Mouse (Mus musculus): ENCODE results near the gene Ccr5. TPM values are rescaled to one million over a fixed set of nuclear protein-coding genes. Genes with fewer than 3 reads are reported as not detected.

Gene Ccr5
- polyA plus RNA-seq, 1 experiment from 2014 or later, result 1.3 TPM

DNA sequence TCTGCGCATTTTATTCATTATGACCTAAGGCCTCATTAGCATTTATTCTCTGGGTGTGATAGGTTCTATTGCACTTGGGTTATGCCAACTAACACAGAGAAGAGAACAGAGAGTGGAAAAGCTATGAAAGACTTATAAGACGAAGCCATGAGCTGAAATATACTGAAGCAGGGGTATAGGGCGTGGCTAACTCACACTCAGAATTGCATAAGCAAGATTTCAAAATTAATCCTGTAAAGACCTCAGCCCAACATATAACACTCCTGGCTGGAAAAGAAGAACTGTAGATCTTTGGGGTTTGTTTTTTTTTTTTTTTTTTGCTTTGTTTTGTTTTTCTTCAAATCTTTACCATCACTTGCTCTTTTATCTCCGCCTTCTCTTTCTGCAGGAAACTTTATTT is 19.6 kb upstream of the Ccr5 start, which contains the start of gene Ccr2:
Gene Ccr2, plus strand, starts transcription at position 228 of the 400 bp plus-strand sequence.
- ATAC-seq (no peak), DNase-seq (ENCODE audit: low spot score) (no peak)
- no peaks in the 10 kb centered on the region for H3K9me3 ChIP-seq (ENCODE audit: low read length)
- no peaks in the 10 kb centered on the region for H3K36me3 ChIP-seq (ENCODE audit: insufficient read depth, low read length)
- no peaks in the 10 kb centered on the region for H3K27me3 ChIP-seq (replicated peaks; ENCODE audit: insufficient read depth, low read length)
- no peaks in the 10 kb centered on the region for H3K4me1 ChIP-seq (ENCODE audit: insufficient read depth, low read depth, low read length)
- 77% methylated on average over 4 of the region's 4 CpGs for WGBS
- no peak within 1 kb of the TSS for H3K27ac ChIP-seq (ENCODE audit: low read length)
- H3K9ac ChIP-seq (replicated peaks; ENCODE audit: low read depth), result no peak within 1 kb of the TSS
- no peak within 1 kb of the TSS for H3K4me2 ChIP-seq (replicated peaks; ENCODE audit: low read depth, low read length)
- no peak within 1 kb of the TSS for H3K4me3 ChIP-seq (ENCODE audit: low read depth, low read length)
- TF ChIP-seq CTCF (IDR thresholded peaks at IDR 0.05) (no peak), EP300 (IDR thresholded peaks at IDR 0.05) (no peak)

DNA sequence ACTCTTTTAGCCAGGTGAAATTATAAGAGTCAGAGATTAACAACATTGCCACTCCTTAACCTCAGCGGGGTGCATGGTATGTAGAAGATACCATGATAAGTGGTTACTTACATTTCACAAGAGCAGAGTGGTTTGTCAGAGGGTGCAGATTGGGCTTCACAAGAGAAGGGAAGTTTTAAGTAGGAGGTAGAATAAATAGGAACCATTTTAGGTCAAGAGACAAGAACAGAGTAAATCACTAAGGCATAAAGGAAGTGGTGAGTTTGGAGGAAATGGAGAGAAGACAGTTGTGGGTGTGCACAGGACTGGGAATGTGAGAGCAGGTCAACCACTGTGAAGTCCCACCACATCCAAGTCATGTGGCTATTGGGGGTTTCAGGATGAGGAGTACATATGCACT is 18.1 kb upstream of the Ccr5 start:
- DNase-seq (ENCODE audit: low spot score) (no peak), ATAC-seq (no peak)
- H3K9me3 ChIP-seq (ENCODE audit: low read length), result no peaks in the 10 kb centered on the region
- H3K9ac ChIP-seq (replicated peaks; ENCODE audit: low read depth), result no peak overlapping the region
- H3K27me3 ChIP-seq (replicated peaks; ENCODE audit: insufficient read depth, low read length), result no peaks in the 10 kb centered on the region
- H3K36me3 ChIP-seq (ENCODE audit: insufficient read depth, low read length), result no peaks in the 10 kb centered on the region
- no peaks in the 10 kb centered on the region for H3K4me1 ChIP-seq (ENCODE audit: insufficient read depth, low read depth, low read length)
- TF ChIP-seq CTCF (IDR thresholded peaks at IDR 0.05) (no peak), EP300 (IDR thresholded peaks at IDR 0.05) (no peak)
- H3K27ac ChIP-seq (ENCODE audit: low read length), result no peak overlapping the region
- no peak overlapping the region for H3K4me3 ChIP-seq (ENCODE audit: low read depth, low read length)
- WGBS, result 21% methylated on average over 1 of the region's 1 CpGs
- no peak overlapping the region for H3K4me2 ChIP-seq (replicated peaks; ENCODE audit: low read depth, low read length)

DNA sequence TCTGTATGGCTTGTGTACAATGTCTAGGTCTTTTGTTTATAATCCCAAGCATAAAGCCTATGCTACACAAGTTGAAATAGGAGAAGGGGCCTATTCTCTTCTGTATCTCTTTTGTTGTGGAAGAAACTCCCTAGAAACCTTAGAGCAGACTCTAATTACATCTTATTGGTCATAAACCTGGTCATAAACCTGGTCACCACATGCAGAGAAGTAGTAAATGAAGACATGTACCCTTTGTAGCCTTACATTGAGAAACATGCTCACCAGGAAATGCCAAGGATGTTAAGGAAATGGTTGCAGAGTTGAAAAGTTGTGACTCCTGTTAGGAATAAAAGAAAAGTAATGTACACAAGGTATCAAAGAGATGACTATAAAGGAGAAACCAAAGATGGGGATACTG is 16.1 kb upstream of the Ccr5 start:
- Histone ChIP-seq H3K4me2 (replicated peaks; ENCODE audit: low read depth, low read length) (no peak overlapping the region), H3K27ac (ENCODE audit: low read length) (no peak overlapping the region), H3K36me3 (ENCODE audit: insufficient read depth, low read length) (no peaks in the 10 kb centered on the region), H3K27me3 (replicated peaks; ENCODE audit: insufficient read depth, low read length) (no peaks in the 10 kb centered on the region), H3K9me3 (ENCODE audit: low read length) (no peaks in the 10 kb centered on the region), H3K4me1 (ENCODE audit: insufficient read depth, low read depth, low read length) (no peaks in the 10 kb centered on the region), H3K9ac (replicated peaks; ENCODE audit: low read depth) (no peak overlapping the region), H3K4me3 (ENCODE audit: low read depth, low read length) (no peak overlapping the region)
- TF ChIP-seq CTCF (IDR thresholded peaks at IDR 0.05), result no peak
- TF ChIP-seq EP300 (IDR thresholded peaks at IDR 0.05), result no peak
- ATAC-seq (no peak), DNase-seq (ENCODE audit: low spot score) (no peak)

DNA sequence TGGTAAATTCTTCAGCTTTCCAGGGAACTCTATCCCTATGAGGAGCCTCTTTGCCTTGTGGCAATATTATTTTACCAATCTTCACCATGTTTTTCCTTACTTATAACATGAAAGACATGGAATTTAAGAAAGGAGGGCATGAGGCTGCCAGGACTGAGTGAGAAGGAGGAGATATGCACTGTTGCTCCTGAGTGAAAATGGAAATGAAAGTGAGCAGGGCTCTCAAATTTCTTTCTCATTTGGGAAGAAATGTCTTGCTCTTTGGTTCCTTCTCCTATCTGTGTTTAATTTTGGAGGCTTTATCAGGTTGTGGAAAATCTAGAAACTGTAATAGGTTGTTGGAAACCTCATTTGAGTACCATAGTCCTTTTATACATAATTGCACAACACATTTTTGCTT is 14.1 kb upstream of the Ccr5 start:
- Histone ChIP-seq H3K4me1 (ENCODE audit: insufficient read depth, low read depth, low read length) (no peaks in the 10 kb centered on the region), H3K4me3 (ENCODE audit: low read depth, low read length) (no peak overlapping the region), H3K36me3 (ENCODE audit: insufficient read depth, low read length) (no peaks in the 10 kb centered on the region), H3K27ac (ENCODE audit: low read length) (no peak overlapping the region), H3K27me3 (replicated peaks; ENCODE audit: insufficient read depth, low read length) (no peaks in the 10 kb centered on the region), H3K9me3 (ENCODE audit: low read length) (no peaks in the 10 kb centered on the region), H3K9ac (replicated peaks; ENCODE audit: low read depth) (no peak overlapping the region), H3K4me2 (replicated peaks; ENCODE audit: low read depth, low read length) (no peak overlapping the region)
- ATAC-seq, result no peak
- no peak for TF ChIP-seq EP300 (IDR thresholded peaks at IDR 0.05)
- no peak for TF ChIP-seq CTCF (IDR thresholded peaks at IDR 0.05)
- no peak for DNase-seq (ENCODE audit: low spot score)

DNA sequence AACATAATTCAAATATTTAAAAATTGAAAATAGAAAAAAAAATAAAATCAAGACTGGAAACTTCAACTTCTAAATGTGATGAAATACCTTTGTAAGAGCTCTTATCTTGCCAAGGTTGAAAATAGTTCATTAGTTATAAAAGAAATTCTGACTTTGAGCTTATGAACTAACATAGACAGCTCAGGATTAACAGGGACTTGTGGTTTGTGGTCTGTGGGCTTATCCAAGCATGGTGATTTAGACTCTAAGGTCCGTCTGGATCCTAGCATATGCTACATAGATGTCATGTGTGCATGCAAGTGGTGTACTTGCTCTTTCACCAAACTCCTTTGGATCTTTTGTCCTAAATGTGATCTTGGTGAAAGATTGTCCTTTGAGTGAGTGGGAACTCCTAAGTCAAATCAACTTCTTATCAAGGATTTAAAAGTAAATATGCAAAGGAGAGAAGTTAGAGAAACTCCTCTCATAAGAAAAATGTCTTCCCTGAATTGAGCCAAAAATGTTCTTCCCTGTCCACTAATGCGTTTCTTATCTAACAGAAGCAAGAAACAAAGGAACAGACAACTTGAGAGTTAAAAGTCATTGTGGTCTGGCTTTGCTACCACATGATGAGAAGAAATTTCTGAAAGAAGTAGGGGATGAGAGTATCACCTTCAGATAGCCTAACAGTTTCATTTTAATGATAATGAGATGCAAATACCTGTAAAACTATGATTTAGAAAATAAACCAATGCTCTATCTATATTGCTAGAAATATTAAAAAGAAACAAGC is 12.8 kb upstream of the Ccr5 start:
- H3K4me1 ChIP-seq (ENCODE audit: insufficient read depth, low read depth, low read length), result no peaks in the 10 kb centered on the region
- H3K36me3 ChIP-seq (ENCODE audit: insufficient read depth, low read length), result no peaks in the 10 kb centered on the region
- no peaks in the 10 kb centered on the region for H3K27me3 ChIP-seq (replicated peaks; ENCODE audit: insufficient read depth, low read length)
- ATAC-seq, result no peak
- no peak overlapping the region for H3K4me3 ChIP-seq (ENCODE audit: low read depth, low read length)
- no peaks in the 10 kb centered on the region for H3K9me3 ChIP-seq (ENCODE audit: low read length)
- H3K4me2 ChIP-seq (replicated peaks; ENCODE audit: low read depth, low read length), result no peak overlapping the region
- TF ChIP-seq EP300 (IDR thresholded peaks at IDR 0.05), result no peak
- TF ChIP-seq CTCF (IDR thresholded peaks at IDR 0.05), result no peak
- no peak overlapping the region for H3K27ac ChIP-seq (ENCODE audit: low read length)
- no peak overlapping the region for H3K9ac ChIP-seq (replicated peaks; ENCODE audit: low read depth)
- WGBS, result 35% methylated on average over 2 of the region's 2 CpGs
- no peak for DNase-seq (ENCODE audit: low spot score)

DNA sequence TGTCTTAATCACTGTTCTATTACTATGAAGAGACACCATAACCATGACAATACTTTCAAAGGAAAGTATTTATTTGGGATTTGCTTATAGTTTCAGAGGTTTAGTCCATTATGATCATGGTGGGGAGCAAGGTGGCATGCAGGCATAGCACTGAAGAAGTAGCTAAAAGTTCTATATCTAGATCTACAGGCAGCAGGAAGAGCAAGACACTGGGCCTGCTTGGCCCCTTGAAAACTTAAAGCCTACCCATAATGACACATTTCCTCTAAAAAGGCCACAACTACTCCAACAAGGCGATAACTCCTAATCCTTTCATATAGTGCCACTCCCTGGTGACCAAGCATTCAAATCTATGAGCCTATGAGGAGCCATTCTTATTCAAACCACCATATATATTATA is 9.3 kb upstream of the Ccr5 start:
- WGBS, result 67% methylated on average over 1 of the region's 1 CpGs
- no peak overlapping the region for H3K27ac ChIP-seq (ENCODE audit: low read length)
- H3K36me3 ChIP-seq (ENCODE audit: insufficient read depth, low read length), result no peaks in the 10 kb centered on the region
- no peaks in the 10 kb centered on the region for H3K9me3 ChIP-seq (ENCODE audit: low read length)
- H3K4me2 ChIP-seq (replicated peaks; ENCODE audit: low read depth, low read length), result no peak overlapping the region
- TF ChIP-seq CTCF (IDR thresholded peaks at IDR 0.05) (no peak), EP300 (IDR thresholded peaks at IDR 0.05) (no peak)
- H3K4me3 ChIP-seq (ENCODE audit: low read depth, low read length), result no peak overlapping the region
- no peaks in the 10 kb centered on the region for H3K27me3 ChIP-seq (replicated peaks; ENCODE audit: insufficient read depth, low read length)
- no peaks in the 10 kb centered on the region for H3K4me1 ChIP-seq (ENCODE audit: insufficient read depth, low read depth, low read length)
- ATAC-seq (no peak), DNase-seq (ENCODE audit: low spot score) (no peak)
- no peak overlapping the region for H3K9ac ChIP-seq (replicated peaks; ENCODE audit: low read depth)

Data from lung, postnatal 0 days (tissue).